Mouse (Mus musculus) MEL (cell line): Measurements from ENCODE around the gene Hspg2. TPM values are rescaled to one million over a fixed set of nuclear protein-coding genes. Genes with fewer than 3 reads are reported as not detected.

Experiments
- DNase-seq: peaks from one replicate; pipeline ENCODE4 v3.0.0; 2011; ENCODE audit warnings: low read depth, low spot score
- H3K27ac ChIP-seq: 2 replicates; pipeline ENCODE4 v1.5.1; 2012; ENCODE audit warnings: low read depth, mild to moderate bottlenecking, control low read depth, low read length, moderate library complexity; ENCODE audit not compliant: control insufficient read depth
- H3K27me3 ChIP-seq, 2 experiments: fragments of 150-350 bp in 1 of 2; sonication (generic) in 1 of 2; 2 replicates each; pipeline ENCODE4 v1.6.1; 2012; ENCODE audit warnings: low read length in 2 of 2, mild to moderate bottlenecking in 2 of 2, improper control_type of control experiment in 1 of 2, moderate library complexity in 1 of 2; ENCODE audit not compliant: insufficient read depth in 2 of 2, control insufficient read depth in 1 of 2
- H3K36me3 ChIP-seq, 2 experiments: 2 replicates each; pipeline ENCODE4 v1.6.1; 2012 to 2014; ENCODE audit warnings: low read length in 2 of 2, improper control_type of control experiment in 1 of 2, inconsistent platforms in 1 of 2, mild to moderate bottlenecking in 1 of 2; ENCODE audit not compliant: insufficient read depth in 2 of 2, control insufficient read depth in 1 of 2
- H3K4me1 ChIP-seq, 2 experiments: fragments of 150-350 bp in 1 of 2; sonication (generic) in 1 of 2; 2 replicates each; pipeline ENCODE4 v1.6.1; 2012; ENCODE audit warnings: low read length in 2 of 2, improper control_type of control experiment in 1 of 2, mild to moderate bottlenecking in 1 of 2; ENCODE audit not compliant: insufficient read depth in 2 of 2, control insufficient read depth in 1 of 2
- H3K4me3 ChIP-seq, 2 experiments: fragments of 150-350 bp in 1 of 2; sonication (generic) in 1 of 2; 2 replicates each; pipeline ENCODE4 v1.5.1; 2012; ENCODE audit warnings: low read depth in 2 of 2, low read length in 2 of 2, mild to moderate bottlenecking in 2 of 2, moderate library complexity in 2 of 2, control low read depth in 1 of 2, improper control_type of control experiment in 1 of 2; ENCODE audit not compliant: control insufficient read depth in 1 of 2, insufficient read depth in 1 of 2
- H3K79me2 ChIP-seq: 2 replicates; pipeline ENCODE4 v1.6.1; 2012; ENCODE audit warnings: mild to moderate bottlenecking, low read length, moderate library complexity; ENCODE audit not compliant: control insufficient read depth, poor library complexity, insufficient read depth
- H3K9ac ChIP-seq: 2 replicates; pipeline ENCODE4 v1.6.1; 2012; ENCODE audit warnings: low read depth, mild to moderate bottlenecking, control low read depth, low read length, moderate library complexity; ENCODE audit not compliant: control insufficient read depth, poor library complexity, severe bottlenecking
- H3K9me3 ChIP-seq: fragments of 150-350 bp; sonication (generic); replicated peaks from 2 replicates; pipeline ENCODE4 v1.6.1; 2012; ENCODE audit warnings: mild to moderate bottlenecking, low read length, improper control_type of control experiment, moderate library complexity; ENCODE audit not compliant: insufficient read depth
- CHD1 ChIP-seq: IDR thresholded peaks from 2 replicates; pipeline ENCODE4 v1.6.1; 2012; ENCODE audit warnings: low read depth, mild to moderate bottlenecking, inconsistent platforms, low read length, improper control_type of control experiment
- CHD2 ChIP-seq: IDR thresholded peaks from 2 replicates; pipeline ENCODE4 v1.6.1; 2011; ENCODE audit warnings: low read length, improper control_type of control experiment
- CTCF ChIP-seq, 3 experiments: IDR thresholded peaks in 2 of 3; conservative IDR thresholded peaks in 1 of 3; 2 replicates each; pipeline ENCODE4 v1.5.1; 2011 to 2012; ENCODE audit warnings: low read length in 3 of 3, low read depth in 2 of 3, mild to moderate bottlenecking in 2 of 3, improper control_type of control experiment in 1 of 3, inconsistent platforms in 1 of 3, mixed read lengths in 1 of 3, moderate library complexity in 1 of 3; ENCODE audit not compliant: control insufficient read depth in 1 of 3, insufficient read depth in 1 of 3, poor library complexity in 1 of 3, severe bottlenecking in 1 of 3
- E2F4 ChIP-seq: IDR thresholded peaks from 2 replicates; pipeline ENCODE4 v1.6.1; 2011; ENCODE audit warnings: low read depth, low read length, improper control_type of control experiment, borderline replicate concordance
- ELF1 ChIP-seq: IDR thresholded peaks from 2 replicates; pipeline ENCODE4 v1.6.1; 2014; ENCODE audit warnings: low read depth, mild to moderate bottlenecking, inconsistent platforms, low read length, improper control_type of control experiment, moderate library complexity
- EP300 ChIP-seq, 2 experiments: IDR thresholded peaks; 2 replicates each; pipeline ENCODE4 v1.6.1; 2011; ENCODE audit warnings: improper control_type of control experiment in 2 of 2, low read length in 2 of 2, low read depth in 1 of 2, mild to moderate bottlenecking in 1 of 2
- GABPA ChIP-seq: IDR thresholded peaks from 2 replicates; pipeline ENCODE4 v1.6.1; 2012; ENCODE audit warnings: low read depth, mild to moderate bottlenecking, inconsistent platforms, low read length, improper control_type of control experiment, moderate library complexity
- KAT2A ChIP-seq: conservative IDR thresholded peaks from 2 replicates; pipeline ENCODE4 v1.6.1; 2012; ENCODE audit warnings: low read depth, low read length, improper control_type of control experiment, inconsistent platforms
- MAFK ChIP-seq: IDR thresholded peaks from 2 replicates; pipeline ENCODE4 v1.6.1; 2011; ENCODE audit warnings: low read depth, mild to moderate bottlenecking, low read length, improper control_type of control experiment, borderline replicate concordance
- MAX ChIP-seq: IDR thresholded peaks from 2 replicates; pipeline ENCODE4 v1.6.1; 2011; ENCODE audit warnings: low read length, improper control_type of control experiment
- MAZ ChIP-seq: IDR thresholded peaks from 2 replicates; pipeline ENCODE4 v1.6.1; 2012; ENCODE audit warnings: low read depth, mild to moderate bottlenecking, inconsistent platforms, low read length, improper control_type of control experiment
- MXI1 ChIP-seq: IDR thresholded peaks from 2 replicates; pipeline ENCODE4 v1.6.1; 2011; ENCODE audit warnings: mild to moderate bottlenecking, low read depth, low read length, improper control_type of control experiment
- MYC ChIP-seq: IDR thresholded peaks from 2 replicates; pipeline ENCODE4 v1.6.1; 2011; ENCODE audit warnings: low read depth, mild to moderate bottlenecking, low read length, improper control_type of control experiment, moderate library complexity
- RAD21 ChIP-seq: IDR thresholded peaks from 2 replicates; pipeline ENCODE4 v1.6.1; 2011; ENCODE audit warnings: mild to moderate bottlenecking, low read depth, low read length, improper control_type of control experiment
- SIN3A ChIP-seq: IDR thresholded peaks from 2 replicates; pipeline ENCODE4 v1.6.1; 2012; ENCODE audit warnings: low read length, improper control_type of control experiment, inconsistent platforms
- SMC3 ChIP-seq: IDR thresholded peaks from 2 replicates; pipeline ENCODE4 v1.6.1; 2011; ENCODE audit warnings: low read depth, low read length, improper control_type of control experiment
- TCF12 ChIP-seq: IDR thresholded peaks from 2 replicates; pipeline ENCODE4 v1.6.1; 2014; ENCODE audit warnings: low read depth, mild to moderate bottlenecking, inconsistent platforms, low read length, improper control_type of control experiment, moderate library complexity
- UBTF ChIP-seq: IDR thresholded peaks from 2 replicates; pipeline ENCODE4 v1.6.1; 2012; ENCODE audit warnings: low read depth, mild to moderate bottlenecking, inconsistent platforms, low read length, improper control_type of control experiment, moderate library complexity, borderline replicate concordance; ENCODE audit not compliant: insufficient read depth
- USF1 ChIP-seq: IDR thresholded peaks from 2 replicates; pipeline ENCODE4 v1.6.1; 2014; ENCODE audit warnings: low read depth, mild to moderate bottlenecking, inconsistent platforms, low read length, improper control_type of control experiment, moderate library complexity
- USF2 ChIP-seq, 2 experiments: IDR thresholded peaks; 2 replicates each; pipeline ENCODE4 v1.6.1; 2011 to 2012; ENCODE audit warnings: improper control_type of control experiment in 2 of 2, low read length in 2 of 2, borderline replicate concordance in 1 of 2, inconsistent platforms in 1 of 2, low read depth in 1 of 2, mild to moderate bottlenecking in 1 of 2; ENCODE audit not compliant: insufficient read depth in 1 of 2
- ZKSCAN1 ChIP-seq: IDR thresholded peaks from 2 replicates; pipeline ENCODE4 v1.6.1; 2012; ENCODE audit warnings: low read depth, mild to moderate bottlenecking, inconsistent platforms, low read length, improper control_type of control experiment, moderate library complexity
- polyA plus RNA-seq, 2 experiments: library from polyadenylated mRNA; stranded (reverse) in 1 of 2; unstranded in 1 of 2; fragments of >175 nt in 1 of 2; fragments of >200 nt in 1 of 2; gene quantifications; 2 replicates each; pipeline versions ENCODE4 v1.2.1 to v1.2.4; 2012; ENCODE audit warnings: low replicate concordance in 2 of 2, low read depth in 1 of 2; ENCODE audit not compliant: insufficient read length in 2 of 2, insufficient read depth in 1 of 2, missing spikeins in 1 of 2
- total RNA-seq: library from RNA; depleted of rRNA; stranded (reverse); fragments of 300-350 nt; gene quantifications from 2 replicates; pipeline ENCODE4 v1.2.3, GENCODE M21; 2012

Hspg2 gene
- total and polyA plus RNA-seq, 3 experiments, result 0.04 TPM; not detected in 1

- peaks cover 0 to 5% of the 10 kb centered on the region in 2 experiments; a peak in 1 of 4 replicates for H3K4me1 ChIP-seq
Observed at GRCm38 (mm10) chr4:137479757-137480156, 11.2 kb downstream of the Hspg2 start.

GRCm38 (mm10) chr4:137480191-137480992, 11.8 kb downstream of the Hspg2 start:
- no peaks in the 10 kb centered on the region for H3K79me2 ChIP-seq
- H3K27ac ChIP-seq, result no peak overlapping the region
- no peak for DNase-seq
- H3K4me3 ChIP-seq, result no peak overlapping the region
- H3K9ac ChIP-seq, result no peak overlapping the region
- H3K4me1 ChIP-seq, result peaks cover 0 to 5% of the 10 kb centered on the region in 2 experiments; a peak in 1 of 4 replicates
- H3K9me3 ChIP-seq, result no peaks in the 10 kb centered on the region
- H3K27me3 ChIP-seq, result no peaks in the 10 kb centered on the region
- no peak for TF ChIP-seq MAZ
- no peak for TF ChIP-seq UBTF
- H3K36me3 ChIP-seq, result no peaks in the 10 kb centered on the region

More at GRCm38 (mm10) chr4:137479757-137480156, 11.2 kb downstream of the Hspg2 start:
- Histone ChIP-seq H3K79me2 (no peaks in the 10 kb centered on the region), H3K27ac (no peak overlapping the region), H3K36me3 (no peaks in the 10 kb centered on the region), H3K27me3 (no peaks in the 10 kb centered on the region), H3K9ac (no peak overlapping the region), H3K9me3 (no peaks in the 10 kb centered on the region), H3K4me3 (no peak overlapping the region)
- TF ChIP-seq ZKSCAN1 (no peak), MAFK (no peak), ELF1 (no peak), SMC3 (no peak), MYC (no peak), KAT2A (no peak), CTCF (IDR thresholded peaks at IDR 0.05 in 2 of 3, conservative IDR thresholded peaks at IDR 0.05 in 1 of 3; ENCODE audit: control insufficient read depth in 1 of 3, insufficient read depth in 1 of 3, low read depth in 2 of 3, low read length in 3 of 3, poor library complexity in 1 of 3, severe bottlenecking in 1 of 3) (no peak), E2F4 (no peak), MXI1 (no peak), USF2 (IDR thresholded peaks at IDR 0.05; ENCODE audit: borderline replicate concordance in 1 of 2, insufficient read depth in 1 of 2, low read depth in 1 of 2, low read length in 2 of 2) (no peak), EP300 (IDR thresholded peaks at IDR 0.05; ENCODE audit: low read depth in 1 of 2, low read length in 2 of 2) (no peak), MAX (no peak), USF1 (no peak), CHD2 (no peak), TCF12 (no peak), SIN3A (no peak), CHD1 (no peak), GABPA (no peak), RAD21 (no peak)
- no peak for DNase-seq
